Mouse (Mus musculus): ENCODE results near the gene Etfdh. TPM values are rescaled to one million over a fixed set of nuclear protein-coding genes. Genes with fewer than 3 reads are reported as not detected.

Gene Etfdh
- 28.7 and 30.2 TPM in 2 replicates for polyA plus RNA-seq (2011; ENCODE audit: insufficient read depth, insufficient read length, low read depth, missing spikeins)

GRCm38 (mm10) chr3:79629416-79629730 is at the start of gene Etfdh:
Gene Etfdh (minus strand): TSS chr3:79629500.
- Histone ChIP-seq H3K36me3 (ENCODE audit: control insufficient read depth, insufficient read depth, low read length, poor library complexity, severe bottlenecking) (peaks cover 7% of the 10 kb centered on the region), H3K9ac (ENCODE audit: low read depth, poor library complexity, severe bottlenecking) (peak within 1 kb of the TSS; percentile 61), H3K27me3 (ENCODE audit: control insufficient read depth, insufficient read depth, low read length, poor library complexity, severe bottlenecking) (no peaks in the 10 kb centered on the region), H3K4me3 (ENCODE audit: low read depth, low read length) (peak within 1 kb of the TSS; percentile 92), H3K9me3 (replicated peaks; ENCODE audit: control insufficient read depth, insufficient read depth, low read length, poor library complexity, severe bottlenecking) (no peaks in the 10 kb centered on the region), H3K27ac (ENCODE audit: insufficient read depth, low read length) (peak within 1 kb of the TSS; percentile 32; the same call in 1 of the 2 replicates), H3K4me1 (ENCODE audit: control insufficient read depth, insufficient read depth, low read length) (no peaks in the 10 kb centered on the region)
- no peak for TF ChIP-seq EP300 (IDR thresholded peaks at IDR 0.05; ENCODE audit: insufficient read depth, low read depth, low read length)
- no peak for TF ChIP-seq CTCF (IDR thresholded peaks at IDR 0.05; ENCODE audit: low read depth, low read length)
- TF ChIP-seq POLR2A (IDR thresholded peaks at IDR 0.05; ENCODE audit: insufficient read depth, low read length): no peak

- Histone ChIP-seq H3K27ac (ENCODE audit: insufficient read depth, low read length) (no peak overlapping the region), H3K4me1 (ENCODE audit: control insufficient read depth, insufficient read depth, low read length) (no peaks in the 10 kb centered on the region), H3K36me3 (ENCODE audit: control insufficient read depth, insufficient read depth, low read length, poor library complexity, severe bottlenecking) (no peaks in the 10 kb centered on the region), H3K27me3 (ENCODE audit: control insufficient read depth, insufficient read depth, low read length, poor library complexity, severe bottlenecking) (no peaks in the 10 kb centered on the region), H3K9me3 (replicated peaks; ENCODE audit: control insufficient read depth, insufficient read depth, low read length, poor library complexity, severe bottlenecking) (no peaks in the 10 kb centered on the region), H3K4me3 (ENCODE audit: low read depth, low read length) (no peak overlapping the region), H3K9ac (ENCODE audit: low read depth, poor library complexity, severe bottlenecking) (no peak overlapping the region)
- TF ChIP-seq CTCF (IDR thresholded peaks at IDR 0.05; ENCODE audit: low read depth, low read length) (no peak), EP300 (IDR thresholded peaks at IDR 0.05; ENCODE audit: insufficient read depth, low read depth, low read length) (no peak), POLR2A (IDR thresholded peaks at IDR 0.05; ENCODE audit: insufficient read depth, low read length) (no peak)
These were observed 47.1 kb upstream of the Etfdh start for GRCm38 (mm10) chr3:79676411-79676810.

GRCm38 (mm10) chr3:79674641-79675040 is 45.3 kb upstream of the Etfdh start:
- H3K4me3 ChIP-seq (ENCODE audit: low read depth, low read length): no peak overlapping the region
- no peaks in the 10 kb centered on the region for H3K27me3 ChIP-seq (ENCODE audit: control insufficient read depth, insufficient read depth, low read length, poor library complexity, severe bottlenecking)
- no peaks in the 10 kb centered on the region for H3K4me1 ChIP-seq (ENCODE audit: control insufficient read depth, insufficient read depth, low read length)
- H3K9me3 ChIP-seq (replicated peaks; ENCODE audit: control insufficient read depth, insufficient read depth, low read length, poor library complexity, severe bottlenecking): no peaks in the 10 kb centered on the region
- H3K9ac ChIP-seq (ENCODE audit: low read depth, poor library complexity, severe bottlenecking): no peak overlapping the region
- H3K27ac ChIP-seq (ENCODE audit: insufficient read depth, low read length): no peak overlapping the region
- peak; percentile 23 for TF ChIP-seq CTCF (IDR thresholded peaks at IDR 0.05; ENCODE audit: low read depth, low read length)
- TF ChIP-seq EP300 (IDR thresholded peaks at IDR 0.05; ENCODE audit: insufficient read depth, low read depth, low read length): no peak
- TF ChIP-seq POLR2A (IDR thresholded peaks at IDR 0.05; ENCODE audit: insufficient read depth, low read length): no peak
- H3K36me3 ChIP-seq (ENCODE audit: control insufficient read depth, insufficient read depth, low read length, poor library complexity, severe bottlenecking): no peaks in the 10 kb centered on the region

- Histone ChIP-seq H3K4me1 (ENCODE audit: control insufficient read depth, insufficient read depth, low read length) (no peaks in the 10 kb centered on the region), H3K9me3 (replicated peaks; ENCODE audit: control insufficient read depth, insufficient read depth, low read length, poor library complexity, severe bottlenecking) (no peaks in the 10 kb centered on the region), H3K36me3 (ENCODE audit: control insufficient read depth, insufficient read depth, low read length, poor library complexity, severe bottlenecking) (no peaks in the 10 kb centered on the region), H3K27me3 (ENCODE audit: control insufficient read depth, insufficient read depth, low read length, poor library complexity, severe bottlenecking) (no peaks in the 10 kb centered on the region), H3K27ac (ENCODE audit: insufficient read depth, low read length) (no peak overlapping the region), H3K4me3 (ENCODE audit: low read depth, low read length) (no peak overlapping the region), H3K9ac (ENCODE audit: low read depth, poor library complexity, severe bottlenecking) (no peak overlapping the region)
- no peak for TF ChIP-seq POLR2A (IDR thresholded peaks at IDR 0.05; ENCODE audit: insufficient read depth, low read length)
- TF ChIP-seq EP300 (IDR thresholded peaks at IDR 0.05; ENCODE audit: insufficient read depth, low read depth, low read length): no peak
- TF ChIP-seq CTCF (IDR thresholded peaks at IDR 0.05; ENCODE audit: low read depth, low read length): no peak
These were observed 43.8 kb upstream of the Etfdh start for GRCm38 (mm10) chr3:79673082-79673481.

GRCm38 (mm10) chr3:79672188-79672587 is 42.9 kb upstream of the Etfdh start:
- H3K9me3 ChIP-seq (replicated peaks; ENCODE audit: control insufficient read depth, insufficient read depth, low read length, poor library complexity, severe bottlenecking): no peaks in the 10 kb centered on the region
- H3K4me1 ChIP-seq (ENCODE audit: control insufficient read depth, insufficient read depth, low read length): no peaks in the 10 kb centered on the region
- H3K36me3 ChIP-seq (ENCODE audit: control insufficient read depth, insufficient read depth, low read length, poor library complexity, severe bottlenecking): no peaks in the 10 kb centered on the region
- TF ChIP-seq CTCF (IDR thresholded peaks at IDR 0.05; ENCODE audit: low read depth, low read length): no peak
- no peak for TF ChIP-seq EP300 (IDR thresholded peaks at IDR 0.05; ENCODE audit: insufficient read depth, low read depth, low read length)
- TF ChIP-seq POLR2A (IDR thresholded peaks at IDR 0.05; ENCODE audit: insufficient read depth, low read length): no peak
- no peak overlapping the region for H3K9ac ChIP-seq (ENCODE audit: low read depth, poor library complexity, severe bottlenecking)
- H3K27me3 ChIP-seq (ENCODE audit: control insufficient read depth, insufficient read depth, low read length, poor library complexity, severe bottlenecking): no peaks in the 10 kb centered on the region
- no peak overlapping the region for H3K4me3 ChIP-seq (ENCODE audit: low read depth, low read length)
- H3K27ac ChIP-seq (ENCODE audit: insufficient read depth, low read length): no peak overlapping the region

GRCm38 (mm10) chr3:79670556-79670955 is 41.3 kb upstream of the Etfdh start:
- no peaks in the 10 kb centered on the region for H3K4me1 ChIP-seq (ENCODE audit: control insufficient read depth, insufficient read depth, low read length)

More at GRCm38 (mm10) chr3:79670556-79670955, 41.3 kb upstream of the Etfdh start:
- no peak overlapping the region for H3K27ac ChIP-seq (ENCODE audit: insufficient read depth, low read length)
- H3K9ac ChIP-seq (ENCODE audit: low read depth, poor library complexity, severe bottlenecking): no peak overlapping the region
- no peaks in the 10 kb centered on the region for H3K27me3 ChIP-seq (ENCODE audit: control insufficient read depth, insufficient read depth, low read length, poor library complexity, severe bottlenecking)
- no peaks in the 10 kb centered on the region for H3K36me3 ChIP-seq (ENCODE audit: control insufficient read depth, insufficient read depth, low read length, poor library complexity, severe bottlenecking)
- H3K9me3 ChIP-seq (replicated peaks; ENCODE audit: control insufficient read depth, insufficient read depth, low read length, poor library complexity, severe bottlenecking): no peaks in the 10 kb centered on the region
- TF ChIP-seq CTCF (IDR thresholded peaks at IDR 0.05; ENCODE audit: low read depth, low read length) (no peak), POLR2A (IDR thresholded peaks at IDR 0.05; ENCODE audit: insufficient read depth, low read length) (no peak), EP300 (IDR thresholded peaks at IDR 0.05; ENCODE audit: insufficient read depth, low read depth, low read length) (no peak)
- no peak overlapping the region for H3K4me3 ChIP-seq (ENCODE audit: low read depth, low read length)

Data from ES-Bruce4 (cell line).